Comparison of ENCODE assay signal across 29 mouse cellular contexts in genomic region chr15:98833281-98833680, GRCm38 (mm10). TPM values are rescaled to one million over a fixed set of nuclear protein-coding genes. Genes with fewer than 3 reads are reported as not detected.
DNase-seq lines count a peak whose midpoint lies in the region; ATAC-seq and TF ChIP-seq lines count a peak whose summit lies in the region.
"Had no signal": no experiment of that assay in that cellular context is flagged by ENCODE, and none has a peak within 500 bp of the region (broad histone marks: within the 10 kb centered on the region; RNA-seq: fewer than 3 reads in every experiment).

No protein-coding gene starts in this region.

- peak overlapping the region; percentile 84 for H3K4me2 ChIP-seq in liver, embryonic 13.5 days
- no peak overlapping the region; the same call in 1 of the 2 replicates for H3K4me2 ChIP-seq in liver, postnatal 0 days (ENCODE audit: low read depth, low read length)
- H3K4me2 ChIP-seq: limb, embryonic 12.5 days had no signal

- TF ChIP-seq EP300 in liver, postnatal 0 days (IDR thresholded peaks at IDR 0.05; ENCODE audit: low read depth): no peak

- H3K4me3 ChIP-seq in layer of hippocampus, adult 2 months: no peak overlapping the region
- H3K4me3 ChIP-seq in liver, embryonic 13.5 days (replicated peaks): no peak overlapping the region
- H3K4me3 ChIP-seq in liver, postnatal 0 days (ENCODE audit: low read depth, low read length): no peak overlapping the region
- H3K4me3 ChIP-seq: limb, embryonic 12.5 days had no signal

- peaks cover 65% of the 10 kb centered on the region for H3K36me3 ChIP-seq in liver, embryonic 13.5 days
- H3K36me3 ChIP-seq in liver, postnatal 0 days (replicated peaks; ENCODE audit: insufficient read depth, low read length): peaks cover 53% of the 10 kb centered on the region

- WGBS in liver, embryonic 13.5 days (ENCODE audit: insufficient replicate concordance): 49% methylated on average over 11 of the region's 11 CpGs
- 80% methylated on average over 11 of the region's 11 CpGs for WGBS in liver, postnatal 0 days (ENCODE audit: insufficient replicate concordance)

- no peaks in the 10 kb centered on the region for H3K9me3 ChIP-seq in liver, embryonic 13.5 days (replicated peaks)
- H3K9me3 ChIP-seq in liver, postnatal 0 days (ENCODE audit: low read length): no peaks in the 10 kb centered on the region
- H3K9me3 ChIP-seq: forebrain, embryonic 10.5 days; limb, embryonic 12.5 days; megakaryocyte, embryonic 14.5 days had no signal

- peaks cover 74% of the 10 kb centered on the region for H3K4me1 ChIP-seq in liver, embryonic 13.5 days (replicated peaks)
- H3K4me1 ChIP-seq in liver, postnatal 0 days (ENCODE audit: insufficient read depth): peaks cover 35% of the 10 kb centered on the region

- 0 out of 2 replicates have a peak overlapping the region, but pooled peaks have one; percentile 7 for H3K27ac ChIP-seq in layer of hippocampus, adult 2 months
- peak overlapping the region; percentile 99 for H3K27ac ChIP-seq in liver, embryonic 13.5 days
- peak overlapping the region; percentile 99; the same call in 1 of the 2 replicates for H3K27ac ChIP-seq in liver, postnatal 0 days (ENCODE audit: low read depth)
- H3K27ac ChIP-seq: forebrain, embryonic 10.5 days; hindbrain, postnatal 0 days; stomach, postnatal 0 days had no signal

- peak overlapping the region; percentile 56 for H3K9ac ChIP-seq in liver, embryonic 13.5 days
- no peak overlapping the region; the same call in 1 of the 2 replicates for H3K9ac ChIP-seq in liver, postnatal 0 days (replicated peaks)
- H3K9ac ChIP-seq: limb, embryonic 12.5 days had no signal

- H3K27me3 ChIP-seq in liver, embryonic 13.5 days: no peaks in the 10 kb centered on the region
- H3K27me3 ChIP-seq in liver, postnatal 0 days (ENCODE audit: insufficient read depth, low read length): no peaks in the 10 kb centered on the region
- H3K27me3 ChIP-seq: CH12.LX; limb, embryonic 12.5 days; megakaryocyte, embryonic 14.5 days had no signal

- no peak for TF ChIP-seq CTCF in layer of hippocampus, adult 2 months (conservative IDR thresholded peaks at IDR 0.05)
- TF ChIP-seq CTCF in liver, postnatal 0 days (IDR thresholded peaks at IDR 0.05; ENCODE audit: low read depth): no peak

- peak; percentile 94 for DNase-seq in heart, adult 11 months
- DNase-seq in heart, adult 8-10 months (ENCODE audit: low spot score): no peak
- no peak for DNase-seq in layer of hippocampus, adult 2 months (ENCODE audit: low spot score in 2 of 2)
- no peak for DNase-seq in layer of hippocampus, postnatal 36 days
- DNase-seq in liver, embryonic 13.5 days: no peak
- no peak for DNase-seq in liver, postnatal 0 days
- DNase-seq: adrenal gland, adult 2 months; cerebellum, adult 2 months; gastrocnemius, postnatal 36 days; kidney, adult 9 months; kidney, postnatal 14 days; right cerebral cortex, postnatal 14 days had no signal

- ATAC-seq in liver, embryonic 13.5 days (ENCODE audit: low read depth): no peak
- no peak for ATAC-seq in liver, postnatal 0 days
- ATAC-seq in frontal cortex, adult (ENCODE audit: low TSS enrichment): no peak
- ATAC-seq: hindbrain, postnatal 0 days; intestine, embryonic 16.5 days had no signal

RNA-seq across cellular contexts. Expression of gene Prkag1, which starts 2.0 kb away (rescaled TPM):
- 100 to 1,000 TPM in 2 of 4 experiments, 10 to 100 TPM in 2; 96.7 to 129 (median 109) TPM for total RNA-seq in heart, adult 8-10 months (2022)
- 10 to 100 TPM; 50.3 to 51.9 TPM for total RNA-seq in layer of hippocampus, adult 2 months (2021)
- total RNA-seq in layer of hippocampus, postnatal 36 days (2021): 10 to 100 TPM; 49.0 to 52.5 TPM
- 116 and 117 TPM in 2 replicates for polyA plus RNA-seq in liver, embryonic 13.5 days (2015; fragmentation: Nextera tagmentation; extraction: Ambion mirVana)
- polyA plus RNA-seq in liver, postnatal 0 days (2015; fragmentation: Nextera tagmentation; extraction: Ambion mirVana): 42.0 and 47.4 TPM in 2 replicates

RNA-seq across cellular contexts. Expression of gene Ddn, which starts 24.0 kb away (rescaled TPM):
- total RNA-seq in heart, adult 8-10 months (2022): under 1 TPM; 0.63 to 0.84 (median 0.72) TPM
- 1,000 to 10,000 TPM; 1,636 to 1,683 TPM for total RNA-seq in layer of hippocampus, adult 2 months (2021)
- total RNA-seq in layer of hippocampus, postnatal 36 days (2021): 1,000 to 10,000 TPM; 1,665 to 1,670 TPM
- not detected in 2 replicates for polyA plus RNA-seq in liver, embryonic 13.5 days (2015; fragmentation: Nextera tagmentation; extraction: Ambion mirVana)
- not detected in 2 replicates for polyA plus RNA-seq in liver, postnatal 0 days (2015; fragmentation: Nextera tagmentation; extraction: Ambion mirVana)
- polyA plus RNA-seq: intestine, embryonic 16.5 days; limb, embryonic 12.5 days; stomach, postnatal 0 days had no signal

RNA-seq across cellular contexts. Expression of gene Kmt2d, which starts 37.7 kb away (rescaled TPM):
- 10 to 100 TPM; 54.7 to 66.1 (median 59.8) TPM for total RNA-seq in heart, adult 8-10 months (2022)
- 100 to 1,000 TPM in 1 of 2 experiments, 10 to 100 TPM in 1; 89.3 to 106 TPM for total RNA-seq in layer of hippocampus, adult 2 months (2021)
- 100 to 1,000 TPM in 1 of 2 experiments, 10 to 100 TPM in 1; 81.4 to 101 TPM for total RNA-seq in layer of hippocampus, postnatal 36 days (2021)
- polyA plus RNA-seq in liver, embryonic 13.5 days (2015; fragmentation: Nextera tagmentation; extraction: Ambion mirVana): 4.0 and 4.2 TPM in 2 replicates
- polyA plus RNA-seq in liver, postnatal 0 days (2015; fragmentation: Nextera tagmentation; extraction: Ambion mirVana): 3.0 and 3.6 TPM in 2 replicates

RNA-seq across cellular contexts. Expression of gene Wnt1, which starts 43.6 kb away (rescaled TPM):
- not detected for total RNA-seq in heart, adult 8-10 months (2022)
- total RNA-seq in layer of hippocampus, adult 2 months (2021): not detected
- not detected for total RNA-seq in layer of hippocampus, postnatal 36 days (2021)
- not detected in 2 replicates for polyA plus RNA-seq in liver, embryonic 13.5 days (2015; fragmentation: Nextera tagmentation; extraction: Ambion mirVana)
- not detected in 2 replicates for polyA plus RNA-seq in liver, postnatal 0 days (2015; fragmentation: Nextera tagmentation; extraction: Ambion mirVana)
- total RNA-seq: adrenal gland, adult 2 months; CH12.LX; gastrocnemius, adult 18-20 months; gastrocnemius, postnatal 36 days; layer of hippocampus, adult 18-20 months; layer of hippocampus, postnatal 25 days; left cerebral cortex, postnatal 10 days; MEL had no signal
- polyA plus RNA-seq: cerebellum, adult 2 months; heart, embryonic 16.5 days; intestine, embryonic 16.5 days; limb, embryonic 12.5 days; lung, embryonic 14.5 days; stomach, postnatal 0 days; thymus, postnatal 0 days had no signal

RNA-seq across cellular contexts. Expression of gene Wnt10b, which starts 55.3 kb away (rescaled TPM):
- total RNA-seq in heart, adult 8-10 months (2022): under 1 TPM in 3 of 4 experiments, not detected in 1; 0.16 to 0.44 (median 0.26) TPM
- total RNA-seq in layer of hippocampus, adult 2 months (2021): under 1 TPM; 0.15 to 0.38 TPM
- total RNA-seq in layer of hippocampus, postnatal 36 days (2021): under 1 TPM; 0.42 to 0.61 TPM
- not detected in 2 replicates for polyA plus RNA-seq in liver, embryonic 13.5 days (2015; fragmentation: Nextera tagmentation; extraction: Ambion mirVana)
- 0.04 and 0.08 TPM in 2 replicates for polyA plus RNA-seq in liver, postnatal 0 days (2015; fragmentation: Nextera tagmentation; extraction: Ambion mirVana)
- polyA plus RNA-seq: hindbrain, postnatal 0 days; lung, embryonic 14.5 days; midbrain, embryonic 14.5 days had no signal

Comparison
In these comparisons a context has a peak if more than half of its experiments do, and no peak if none do; other contexts are left out.
1. H3K27ac ChIP-seq: peak in every context shown above with its lines; median percentile 99 in liver, embryonic 13.5 days; 99 in liver, postnatal 0 days; 7 in layer of hippocampus, adult 2 months.
2. RNA of gene Ddn, which starts 24.0 kb away (total RNA-seq): 1,636 to 1,683 TPM in layer of hippocampus, adult 2 months and 1,665 to 1,670 TPM in layer of hippocampus, postnatal 36 days; 0.63 to 0.84 TPM in heart, adult 8-10 months; every median in the first group is over 100 times any median in the second.